Mouse (Mus musculus) hematopoietic stem cell, adult 5-6 weeks (primary cell): ENCODE measurements around the gene Tmem132b. TPM values are rescaled to one million over a fixed set of nuclear protein-coding genes. Genes with fewer than 3 reads are reported as not detected.
"Not testable (repeated sequence)": the region's sequence is repeated elsewhere in the genome, so short reads cannot be mapped to it uniquely, and the experiment has no call there.

Experiments
- ATAC-seq, 2 experiments: fragments of 125-278 bp in 1 of 2; replicated peaks in 1 of 2; 2 replicates each; pipeline ENCODE4 v1.8.0; 2016 to 2017; ENCODE audit warnings: inconsistent platforms in 2 of 2, mild to moderate bottlenecking in 2 of 2, moderate number of reproducible peaks in 2 of 2, low read depth in 1 of 2, moderate TSS enrichment in 1 of 2; ENCODE audit not compliant: low FRiP score in 2 of 2, poor library complexity in 2 of 2, severe bottlenecking in 2 of 2, insufficient read depth in 1 of 2, low TSS enrichment in 1 of 2
- total RNA-seq: library from RNA; stranded (forward); fragments of 172-1452, 232-1000 nt; gene quantifications from 2 replicates; pipeline ENCODE4 v1.2.3, GENCODE M21; 2017

The Tmem132b gene
- total RNA-seq: 0.13 and 0.25 TPM in 2 replicates

- ATAC-seq: peak; percentile 40 to 62
These were observed at the start of gene Tmem132b for GRCm38 (mm10) chr5:125531634-125532033. Gene Tmem132b, plus strand, starts transcription at chr5:125531774.

- ATAC-seq: no peak
These were observed 49.1 kb upstream of the Tmem132b start for GRCm38 (mm10) chr5:125482474-125482873.

DNA sequence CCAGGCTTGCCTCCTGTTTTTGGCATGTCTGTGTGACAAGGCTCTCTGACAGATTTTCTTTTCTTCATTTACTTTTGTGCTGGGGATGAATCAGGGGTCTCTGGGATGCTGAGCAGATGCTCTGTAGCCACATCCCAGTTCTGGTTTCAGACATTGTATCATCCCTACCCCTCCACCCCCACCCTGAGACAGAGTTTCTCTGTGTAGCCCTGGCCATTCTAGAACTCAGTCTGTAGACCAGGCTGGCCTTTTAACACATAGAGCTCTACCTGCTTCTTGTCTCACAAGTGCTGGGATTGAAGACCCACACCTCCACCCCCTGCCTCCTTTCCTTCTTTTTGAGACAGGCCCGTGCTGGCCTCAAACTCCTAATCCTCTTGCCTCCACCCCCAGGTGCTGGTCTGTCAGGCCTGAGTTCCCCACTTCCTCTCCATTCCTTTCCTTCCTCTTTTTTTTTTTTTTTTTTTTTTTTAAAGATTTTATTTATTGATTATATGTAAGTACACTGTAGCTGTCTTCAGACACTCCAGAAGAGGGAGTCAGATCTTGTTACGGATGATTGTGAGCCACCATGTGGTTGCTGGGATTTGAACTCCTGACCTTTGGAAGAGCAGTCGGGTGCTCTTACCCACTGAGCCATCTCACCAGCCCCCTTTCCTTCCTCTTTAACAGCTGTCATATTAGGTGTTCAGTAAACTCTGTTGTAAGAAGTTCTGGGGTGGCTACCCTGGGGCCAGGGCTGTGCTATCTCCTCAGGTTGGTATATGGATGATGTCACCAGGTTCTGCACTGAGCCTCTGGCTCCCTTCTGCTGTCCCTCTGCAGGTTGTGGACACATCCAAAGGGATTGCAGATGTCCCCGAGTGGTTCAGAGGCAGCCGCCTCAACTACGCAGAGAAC lies 47.6 kb upstream of the Tmem132b start:
- peak; percentile 69 to 75 for ATAC-seq

GRCm38 (mm10) chr5:125485031-125485778 lies 46.4 kb upstream of the Tmem132b start:
- peak; percentile 49 to 65 for ATAC-seq

- ATAC-seq: no peak
These were observed 45.5 kb upstream of the Tmem132b start for GRCm38 (mm10) chr5:125486088-125486487.

DNA sequence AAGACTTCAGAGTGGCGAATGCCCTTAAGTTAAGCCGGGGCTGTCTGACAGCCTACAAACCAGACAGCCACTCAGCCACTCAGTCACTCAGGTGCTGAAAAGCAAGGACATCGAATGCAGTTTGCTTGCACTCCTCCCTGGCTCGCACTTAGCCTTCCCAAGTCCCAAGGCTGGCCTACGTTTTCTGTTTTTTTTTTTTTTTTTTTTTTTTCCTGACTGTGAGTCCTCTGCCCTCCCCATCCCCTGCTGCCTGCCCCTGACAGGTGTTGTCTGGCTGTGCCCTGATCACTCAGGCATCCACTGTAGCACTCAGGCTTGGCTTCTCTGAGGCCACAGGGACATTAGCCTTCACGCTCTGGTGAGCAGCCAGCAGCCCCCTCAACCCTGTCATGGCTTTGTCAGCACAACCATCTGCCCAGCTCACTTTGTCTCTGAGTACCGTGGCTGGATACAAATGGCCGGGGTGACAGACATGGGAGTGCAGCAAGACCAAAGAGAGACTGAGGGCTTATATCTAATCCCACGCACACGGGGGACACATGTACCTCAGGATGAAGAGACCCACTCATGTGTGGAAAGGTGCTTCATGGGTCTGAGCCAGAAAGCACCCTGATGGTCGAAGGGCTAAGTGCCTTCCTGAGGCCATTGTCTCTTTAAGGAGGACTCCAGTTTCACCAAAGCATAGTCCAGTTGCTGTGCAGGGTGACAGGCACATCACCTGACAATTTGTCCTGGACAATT lies 44.0 kb upstream of the Tmem132b start:
- ATAC-seq: no peak

DNA sequence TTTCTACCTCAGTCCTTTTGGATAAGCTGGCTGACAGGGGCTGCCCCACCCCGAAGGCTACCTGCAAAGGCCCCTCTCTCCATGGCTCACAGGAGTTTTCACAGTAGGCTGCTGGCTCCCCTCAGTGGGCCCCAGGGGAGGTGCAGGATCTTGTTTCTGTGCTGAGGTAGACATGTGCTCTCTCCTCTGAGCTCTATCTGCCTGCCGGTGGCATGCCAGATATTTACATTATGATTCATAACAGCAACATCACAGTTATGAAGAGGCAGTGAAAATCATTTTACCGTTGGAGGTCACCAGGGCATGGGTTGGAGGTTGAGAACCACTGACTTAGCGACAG lies 43.5 kb upstream of the Tmem132b start:
- no peak for ATAC-seq

DNA sequence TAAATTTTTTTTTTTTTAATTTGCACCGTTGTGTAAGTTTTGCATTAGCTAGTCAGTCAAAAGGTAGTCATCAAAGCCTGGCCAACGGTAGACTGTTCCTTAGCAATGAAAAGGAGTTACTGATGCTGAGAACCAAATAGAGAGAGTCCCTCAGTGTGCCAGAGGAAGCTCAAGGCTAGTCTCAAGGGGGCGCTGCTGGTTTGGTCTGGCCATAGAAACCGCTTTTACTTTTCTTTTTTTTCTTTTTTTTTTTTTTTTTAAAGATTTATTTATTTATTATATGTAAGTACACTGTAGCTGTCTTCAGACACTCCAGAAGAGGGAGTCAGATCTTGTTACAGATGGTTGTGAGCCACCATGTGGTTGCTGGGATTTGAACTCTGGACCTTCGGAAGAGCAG lies 42.6 kb upstream of the Tmem132b start:
- not testable (repeated sequence) for ATAC-seq

DNA sequence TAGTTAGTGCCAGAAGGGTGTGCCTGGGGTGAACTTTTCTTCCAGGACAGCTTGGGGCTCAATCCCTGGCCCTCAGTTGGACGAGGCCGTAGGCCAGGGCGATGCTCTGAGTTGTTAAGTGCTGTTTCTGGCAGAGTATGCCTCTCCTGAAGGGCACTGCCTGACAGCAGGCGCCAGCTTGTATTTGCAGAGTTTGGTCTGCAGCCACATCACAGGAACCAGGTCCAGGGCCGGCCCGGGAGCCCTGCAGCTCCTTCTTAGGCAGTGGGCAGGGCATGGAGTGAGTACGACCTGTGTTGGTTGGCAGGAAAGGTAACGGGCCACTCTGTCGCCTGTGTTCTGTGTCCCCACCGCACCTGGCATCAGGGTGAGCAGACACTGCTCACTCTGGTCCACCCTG lies 40.5 kb upstream of the Tmem132b start:
- ATAC-seq: peak in 1 of 2 experiments; percentile 42; a peak in 1 of 4 replicates

- ATAC-seq: no peak
These were observed 39.0 kb upstream of the Tmem132b start for GRCm38 (mm10) chr5:125492379-125493092.

- no peak for ATAC-seq
These were observed 38.5 kb upstream of the Tmem132b start for GRCm38 (mm10) chr5:125493093-125493423.

DNA sequence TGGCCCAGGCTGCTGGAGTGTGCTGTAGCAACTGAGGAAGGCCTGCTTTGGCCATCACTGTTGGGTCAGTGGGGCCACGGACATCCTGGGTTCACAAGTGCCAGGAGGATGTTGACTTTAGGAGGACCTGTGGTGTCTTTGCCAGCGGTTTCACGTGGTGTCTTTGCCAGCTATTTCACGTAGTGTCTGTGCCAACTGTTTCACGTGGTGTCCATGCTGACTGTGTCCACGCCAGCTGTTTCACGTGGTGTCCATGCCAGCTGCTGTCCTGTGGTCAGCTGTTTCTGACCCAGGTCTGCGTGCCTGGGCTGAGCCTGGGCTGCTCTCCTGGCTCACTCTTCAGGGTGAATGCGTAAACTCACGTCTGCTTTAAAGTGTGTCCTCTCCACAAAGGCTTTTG lies 35.9 kb upstream of the Tmem132b start:
- ATAC-seq: no peak

- ATAC-seq: peak; percentile 70 to 78
These were observed 33.6 kb upstream of the Tmem132b start for GRCm38 (mm10) chr5:125497821-125498600.

- ATAC-seq: no peak
These were observed 30.1 kb upstream of the Tmem132b start for GRCm38 (mm10) chr5:125501505-125501904.

DNA sequence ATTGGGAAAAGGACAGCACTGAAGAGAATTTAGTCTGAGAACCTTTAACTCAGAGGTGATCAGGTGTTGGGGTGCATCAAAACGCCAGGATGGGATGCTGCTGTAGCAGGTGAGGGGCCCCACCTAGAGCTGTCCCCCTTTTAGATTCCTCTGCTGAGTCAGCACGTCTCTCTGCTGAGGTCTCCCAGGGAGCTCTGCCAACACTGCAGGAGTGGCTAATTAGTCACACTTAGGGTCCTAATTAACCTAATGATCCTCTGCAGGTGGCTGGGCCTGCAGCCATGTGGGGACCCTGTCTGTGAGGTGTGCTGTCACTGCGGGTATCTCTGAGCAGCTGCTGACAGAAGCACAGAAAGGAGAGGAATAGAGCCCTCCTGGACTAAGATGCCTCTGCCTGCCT lies 29.4 kb upstream of the Tmem132b start:
- no peak for ATAC-seq

- ATAC-seq: peak; percentile 74 to 86
These were observed 27.9 kb upstream of the Tmem132b start for GRCm38 (mm10) chr5:125503628-125504027.

DNA sequence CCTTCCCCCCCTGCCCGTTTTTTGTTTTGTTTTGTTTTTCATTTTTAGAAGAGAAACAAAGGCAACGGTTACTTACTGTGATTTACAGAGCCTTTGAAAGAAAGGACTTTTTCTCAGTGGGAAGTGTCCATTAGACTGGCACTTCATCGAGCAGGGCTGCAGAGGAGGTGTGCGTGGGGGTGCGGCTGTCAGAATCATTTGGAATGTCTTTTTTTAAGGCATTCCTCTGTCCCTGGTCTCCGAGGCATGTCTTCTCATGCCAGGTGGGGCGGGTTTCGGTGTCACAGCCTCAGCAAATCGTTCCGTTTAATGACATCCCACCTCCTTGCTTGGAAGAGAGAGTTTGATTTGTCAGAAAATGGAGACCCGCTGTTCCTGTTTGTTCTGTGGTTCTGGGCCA lies 26.9 kb upstream of the Tmem132b start:
- no peak for ATAC-seq
